Mouse (Mus musculus): ENCODE results near the gene Tpsab1.

GRCm38 (mm10) chr17:25294111-25294510, 51.3 kb downstream of the Tpsab1 start:
- TF ChIP-seq TAL1 (IDR thresholded peaks at IDR 0.05; ENCODE audit: low read length): no peak
- no peak for TF ChIP-seq HCFC1 (IDR thresholded peaks at IDR 0.05; ENCODE audit: low read depth, low read length)
